Mouse (Mus musculus): ENCODE data around the gene Cacna1g. TPM values are rescaled to one million over a fixed set of nuclear protein-coding genes. Genes with fewer than 3 reads are reported as not detected.

Gene Cacna1g
- polyA plus RNA-seq, 1 experiment from 2014 or later = 3.2 TPM

- Histone ChIP-seq H3K4me1 (peaks cover 9% of the 10 kb centered on the region; the same call in 1 of the 2 replicates), H3K4me2 (peak overlapping the region; percentile 58), H3K36me3 (no peaks in the 10 kb centered on the region), H3K9me3 (replicated peaks) (no peaks in the 10 kb centered on the region), H3K9ac (peak overlapping the region; percentile 3; the same call in 1 of the 2 replicates), H3K4me3 (peak overlapping the region; percentile 43), H3K27ac (no peak overlapping the region), H3K27me3 (replicated peaks) (peaks cover 96% of the 10 kb centered on the region)
- ATAC-seq = no peak
- 6% methylated on average over 55 of the region's 55 CpGs for WGBS (ENCODE audit: insufficient replicate concordance)
Measured at GRCm38 (mm10) chr11:94491035-94491748, 17.2 kb upstream of the Cacna1g start.

- Histone ChIP-seq H3K4me1 (peaks cover 14% of the 10 kb centered on the region; the same call in 1 of the 2 replicates), H3K4me3 (no peak overlapping the region), H3K9ac (no peak overlapping the region), H3K9me3 (replicated peaks) (no peaks in the 10 kb centered on the region), H3K4me2 (no peak overlapping the region), H3K27me3 (replicated peaks) (peaks cover 99% of the 10 kb centered on the region), H3K27ac (no peak overlapping the region), H3K36me3 (no peaks in the 10 kb centered on the region)
- no peak for ATAC-seq
- 43% methylated on average over 4 of the region's 4 CpGs for WGBS (ENCODE audit: insufficient replicate concordance)
Measured at GRCm38 (mm10) chr11:94489745-94490144, 15.7 kb upstream of the Cacna1g start.

GRCm38 (mm10) chr11:94488767-94489533, 15.0 kb upstream of the Cacna1g start:
- no peak for ATAC-seq
- 69% methylated on average over 11 of the region's 11 CpGs for WGBS (ENCODE audit: insufficient replicate concordance)

GRCm38 (mm10) chr11:94486001-94486400, 12.0 kb upstream of the Cacna1g start, which contains the start of gene Spata20:
TSS of gene Spata20 (minus strand) at chr11:94486179.
- Histone ChIP-seq H3K4me1 (peaks cover 7% of the 10 kb centered on the region; the same call in 1 of the 2 replicates), H3K4me2 (peak within 1 kb of the TSS; percentile 34), H3K9ac (no peak within 1 kb of the TSS), H3K4me3 (no peak within 1 kb of the TSS), H3K27me3 (replicated peaks) (peaks cover 99% of the 10 kb centered on the region), H3K9me3 (replicated peaks) (no peaks in the 10 kb centered on the region), H3K36me3 (no peaks in the 10 kb centered on the region), H3K27ac (no peak within 1 kb of the TSS)
- 4% methylated on average over 24 of the region's 24 CpGs for WGBS (ENCODE audit: insufficient replicate concordance)
- ATAC-seq = no peak; the same call in 1 of the 2 replicates

More at GRCm38 (mm10) chr11:94488767-94489533, 15.0 kb upstream of the Cacna1g start:
- Histone ChIP-seq H3K27ac (no peak overlapping the region), H3K4me1 (peaks cover 14% of the 10 kb centered on the region; the same call in 1 of the 2 replicates), H3K27me3 (replicated peaks) (peaks cover 99% of the 10 kb centered on the region), H3K36me3 (no peaks in the 10 kb centered on the region), H3K4me2 (no peak overlapping the region), H3K4me3 (no peak overlapping the region), H3K9ac (no peak overlapping the region), H3K9me3 (replicated peaks) (no peaks in the 10 kb centered on the region)

- no peak overlapping the region for H3K4me2 ChIP-seq
- H3K9ac ChIP-seq = no peak overlapping the region
- H3K9me3 ChIP-seq (replicated peaks) = no peaks in the 10 kb centered on the region
- peaks cover 5% of the 10 kb centered on the region; the same call in 1 of the 2 replicates for H3K4me1 ChIP-seq
- no peak overlapping the region for H3K4me3 ChIP-seq
- H3K27ac ChIP-seq = no peak overlapping the region
- H3K36me3 ChIP-seq = no peaks in the 10 kb centered on the region
- peaks cover 99% of the 10 kb centered on the region for H3K27me3 ChIP-seq (replicated peaks)
- ATAC-seq = no peak
- WGBS (ENCODE audit: insufficient replicate concordance) = 63% methylated on average over 5 of the region's 5 CpGs
Measured at GRCm38 (mm10) chr11:94485223-94485622, 11.2 kb upstream of the Cacna1g start.

DNA sequence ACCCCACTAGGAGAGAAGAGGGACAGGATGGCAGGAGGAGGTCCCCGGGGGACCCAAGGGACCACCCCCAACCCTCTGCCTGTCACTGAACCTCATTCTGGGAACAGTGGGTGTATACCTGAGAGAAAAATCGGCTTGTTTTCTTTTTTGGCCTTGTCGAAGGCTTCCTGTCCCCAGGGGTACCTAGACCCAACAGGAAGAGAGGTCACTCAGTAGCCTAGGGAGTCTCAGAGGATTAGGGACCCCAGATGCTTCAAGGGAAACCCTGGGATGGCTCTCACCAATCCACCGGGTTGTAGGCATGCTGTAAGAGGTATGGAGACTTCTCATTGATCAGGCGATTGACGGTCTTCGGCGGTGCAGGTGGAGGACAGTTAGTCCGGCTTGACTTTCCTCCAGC, 10.6 kb upstream of the Cacna1g start:
- no peak for ATAC-seq
- no peak overlapping the region for H3K4me2 ChIP-seq
- no peak overlapping the region for H3K27ac ChIP-seq
- H3K27me3 ChIP-seq (replicated peaks) = peaks cover 98% of the 10 kb centered on the region
- peaks cover 5% of the 10 kb centered on the region; the same call in 1 of the 2 replicates for H3K4me1 ChIP-seq
- H3K9me3 ChIP-seq (replicated peaks) = no peaks in the 10 kb centered on the region
- no peak overlapping the region for H3K9ac ChIP-seq
- no peaks in the 10 kb centered on the region for H3K36me3 ChIP-seq
- H3K4me3 ChIP-seq = no peak overlapping the region
- 61% methylated on average over 9 of the region's 9 CpGs for WGBS (ENCODE audit: insufficient replicate concordance)

DNA sequence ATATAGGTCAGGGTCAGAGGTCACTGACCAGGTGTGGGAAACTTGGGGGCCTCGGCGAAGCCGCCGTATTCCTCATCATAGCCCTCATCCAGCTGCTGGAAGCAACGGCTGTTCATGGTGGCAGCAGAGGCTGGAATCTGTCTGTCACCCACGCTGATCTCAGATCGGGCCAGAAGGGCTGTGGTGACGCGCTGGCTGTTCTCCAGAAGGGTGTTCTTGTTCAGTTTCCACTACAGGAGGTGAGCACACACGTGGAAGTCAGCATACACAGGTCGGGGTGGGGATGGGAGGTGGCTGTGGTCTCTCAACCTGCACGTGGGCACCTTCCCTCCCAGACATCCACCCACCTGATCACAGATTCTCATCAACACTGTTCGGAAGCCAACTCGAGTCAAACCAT, 9.9 kb upstream of the Cacna1g start:
- Histone ChIP-seq H3K27me3 (replicated peaks) (peaks cover 98% of the 10 kb centered on the region), H3K27ac (no peak overlapping the region), H3K9ac (no peak overlapping the region), H3K9me3 (replicated peaks) (no peaks in the 10 kb centered on the region), H3K36me3 (no peaks in the 10 kb centered on the region), H3K4me2 (no peak overlapping the region), H3K4me1 (peaks cover 5% of the 10 kb centered on the region; the same call in 1 of the 2 replicates), H3K4me3 (no peak overlapping the region)
- ATAC-seq = no peak
- 73% methylated on average over 14 of the region's 14 CpGs for WGBS (ENCODE audit: insufficient replicate concordance)

DNA sequence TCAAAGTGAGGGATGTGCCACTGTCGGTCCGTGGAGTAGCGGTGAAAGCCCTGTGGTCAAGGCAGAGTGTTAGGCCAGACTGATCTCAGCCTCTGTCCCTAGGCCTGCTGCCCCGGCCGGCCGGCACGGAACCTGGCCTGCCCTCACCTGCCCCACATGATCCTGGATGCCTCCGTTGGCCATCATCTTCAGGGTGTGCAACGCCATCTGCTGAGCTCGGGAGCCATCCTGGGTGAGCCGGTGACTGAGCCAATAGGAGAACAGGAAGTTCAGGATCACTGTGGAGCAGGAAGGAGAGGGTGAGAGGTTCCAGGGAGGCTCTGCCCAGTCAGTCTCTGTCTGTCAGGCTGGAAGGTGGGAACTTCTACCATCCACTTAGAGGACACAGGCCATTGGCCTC, 9.4 kb upstream of the Cacna1g start:
- 62% methylated on average over 11 of the region's 11 CpGs for WGBS (ENCODE audit: insufficient replicate concordance)
- Histone ChIP-seq H3K9ac (no peak overlapping the region), H3K27me3 (replicated peaks) (peaks cover 98% of the 10 kb centered on the region)

GRCm38 (mm10) chr11:94482738-94483137, 8.7 kb upstream of the Cacna1g start:
- peaks cover 98% of the 10 kb centered on the region for H3K27me3 ChIP-seq (replicated peaks)
- no peaks in the 10 kb centered on the region for H3K9me3 ChIP-seq (replicated peaks)
- H3K4me2 ChIP-seq = no peak overlapping the region
- H3K36me3 ChIP-seq = no peaks in the 10 kb centered on the region
- WGBS (ENCODE audit: insufficient replicate concordance) = 81% methylated on average over 11 of the region's 11 CpGs
- H3K27ac ChIP-seq = no peak overlapping the region
- no peak overlapping the region for H3K4me3 ChIP-seq
- H3K9ac ChIP-seq = no peak overlapping the region
- H3K4me1 ChIP-seq = peaks cover 5% of the 10 kb centered on the region; the same call in 1 of the 2 replicates
- ATAC-seq = no peak

More for the DNA sequence above, 9.4 kb upstream of the Cacna1g start:
- no peaks in the 10 kb centered on the region for H3K9me3 ChIP-seq (replicated peaks)
- H3K4me1 ChIP-seq = peaks cover 5% of the 10 kb centered on the region; the same call in 1 of the 2 replicates
- H3K36me3 ChIP-seq = no peaks in the 10 kb centered on the region
- H3K4me3 ChIP-seq = no peak overlapping the region
- ATAC-seq = no peak
- no peak overlapping the region for H3K27ac ChIP-seq
- no peak overlapping the region for H3K4me2 ChIP-seq

DNA sequence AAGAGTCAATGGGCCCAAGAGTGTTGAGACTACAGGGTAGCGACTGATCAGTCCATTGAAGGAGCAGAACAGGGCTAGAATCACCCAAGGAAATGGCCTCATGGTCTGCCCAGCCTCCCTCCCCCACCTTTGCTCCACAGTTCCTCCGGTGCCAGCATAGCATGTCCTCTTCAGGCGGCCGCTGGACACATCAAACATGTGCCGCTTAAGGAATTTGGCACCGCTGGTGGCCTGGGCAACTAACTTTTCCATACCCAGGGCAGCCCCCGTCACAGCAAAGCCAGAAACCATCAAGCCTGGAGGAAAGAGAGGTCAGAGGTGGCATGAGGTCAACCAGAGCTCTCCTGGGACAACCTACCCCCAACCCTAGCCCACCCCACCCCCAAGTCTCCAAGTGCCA, 8.0 kb upstream of the Cacna1g start:
- Histone ChIP-seq H3K36me3 (no peaks in the 10 kb centered on the region), H3K9ac (no peak overlapping the region), H3K4me3 (no peak overlapping the region), H3K9me3 (replicated peaks) (no peaks in the 10 kb centered on the region), H3K27me3 (replicated peaks) (peaks cover 98% of the 10 kb centered on the region), H3K27ac (no peak overlapping the region), H3K4me2 (no peak overlapping the region), H3K4me1 (peaks cover 5% of the 10 kb centered on the region; the same call in 1 of the 2 replicates)
- 74% methylated on average over 7 of the region's 7 CpGs for WGBS (ENCODE audit: insufficient replicate concordance)
- no peak for ATAC-seq

DNA sequence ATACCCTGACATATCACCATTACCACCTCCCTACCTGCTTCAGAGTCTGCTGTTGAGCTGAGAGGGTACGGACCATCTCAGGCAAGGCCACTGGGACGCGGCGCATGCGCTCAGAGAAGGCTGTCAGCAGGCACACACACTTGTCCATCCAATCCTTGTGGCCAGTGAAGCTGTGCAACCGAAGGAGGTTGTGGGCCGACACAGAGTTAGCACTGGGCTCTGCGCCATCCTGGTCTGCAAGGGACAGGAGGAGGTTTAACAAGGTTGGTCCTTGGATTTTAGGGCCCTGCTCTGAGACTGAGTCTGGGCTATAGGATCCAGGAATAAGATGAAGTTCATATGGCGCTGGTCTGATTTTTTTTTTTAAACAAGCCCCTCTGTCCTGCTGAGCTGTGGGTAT, 6.4 kb upstream of the Cacna1g start:
- Histone ChIP-seq H3K9ac (no peak overlapping the region), H3K27ac (no peak overlapping the region), H3K4me3 (no peak overlapping the region), H3K4me1 (no peaks in the 10 kb centered on the region), H3K36me3 (no peaks in the 10 kb centered on the region), H3K9me3 (replicated peaks) (no peaks in the 10 kb centered on the region), H3K27me3 (replicated peaks) (peaks cover 98% of the 10 kb centered on the region), H3K4me2 (no peak overlapping the region)
- WGBS (ENCODE audit: insufficient replicate concordance) = 78% methylated on average over 9 of the region's 9 CpGs
- no peak for ATAC-seq

DNA sequence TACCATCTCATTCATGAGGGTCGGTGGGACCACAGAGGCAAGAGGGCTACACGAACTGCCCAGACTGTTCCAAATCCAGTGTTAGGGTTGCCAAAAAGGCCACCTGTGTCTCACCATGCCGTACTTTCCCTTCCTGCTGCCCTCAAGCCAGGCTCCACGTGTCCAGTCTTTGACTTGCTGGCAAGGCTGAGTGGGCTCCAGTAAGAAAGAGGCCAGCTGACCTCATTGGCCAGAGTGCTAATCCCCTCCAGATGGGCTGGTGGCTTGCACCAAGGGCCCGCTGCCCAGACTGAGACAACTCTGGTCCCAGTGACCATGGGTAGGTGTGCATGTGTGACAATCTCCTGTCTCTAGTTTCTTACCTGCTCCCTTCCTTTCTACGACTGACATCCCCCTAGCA, 3.7 kb upstream of the Cacna1g start:
- Histone ChIP-seq H3K27me3 (replicated peaks) (peaks cover 98% of the 10 kb centered on the region), H3K4me2 (no peak overlapping the region), H3K9ac (no peak overlapping the region), H3K9me3 (replicated peaks) (no peaks in the 10 kb centered on the region), H3K36me3 (no peaks in the 10 kb centered on the region), H3K4me1 (peaks cover 18% of the 10 kb centered on the region), H3K4me3 (no peak overlapping the region), H3K27ac (no peak overlapping the region)
- ATAC-seq = no peak
- 59% methylated on average over 6 of the region's 6 CpGs for WGBS (ENCODE audit: insufficient replicate concordance)

Data from liver, embryonic 12.5 days (tissue).